Mouse (Mus musculus) bone marrow, adult 2 months (tissue): Measurements from ENCODE around the gene Olfr541. TPM values are rescaled to one million over a fixed set of nuclear protein-coding genes. Genes with fewer than 3 reads are reported as not detected.

ENCODE experiments used
- H3K27ac ChIP-seq: fragments of 200-500 bp; 2 replicates; pipeline ENCODE4 v1.5.1; 2012; ENCODE audit warnings: low read depth, mild to moderate bottlenecking, control low read depth, inconsistent platforms, low read length; ENCODE audit not compliant: control insufficient read depth, poor library complexity, insufficient read depth
- H3K4me1 ChIP-seq: fragments of 200-500 bp; 2 replicates; pipeline ENCODE4 v1.6.1; 2011; ENCODE audit warnings: low read length; ENCODE audit not compliant: control insufficient read depth, insufficient read depth
- H3K4me3 ChIP-seq: fragments of 200-500 bp; replicated peaks from 2 replicates; pipeline ENCODE3; 2011; ENCODE audit warnings: mild to moderate bottlenecking, low read depth, low read length, control low read depth; ENCODE audit not compliant: control insufficient read depth
- CTCF ChIP-seq: fragments of 200-500 bp; IDR thresholded peaks from 2 replicates; pipeline ENCODE4 v1.5.1; 2011; ENCODE audit warnings: low read length, control low read depth; ENCODE audit not compliant: control insufficient read depth, insufficient read depth
- POLR2A ChIP-seq: fragments of 200-500 bp; IDR thresholded peaks from 2 replicates; pipeline ENCODE4 v1.6.1; 2011; ENCODE audit warnings: low read depth, mild to moderate bottlenecking, control low read depth, low read length, borderline replicate concordance; ENCODE audit not compliant: control insufficient read depth
- WGBS: fragments of 180-500 bp; shearing (Covaris S2); methylation state at CpG from one replicate; pipeline ENCODE4 v1.1.7; 2018; 5-methylcytosine and 5-hydroxymethylcytosine counted together
- polyA plus RNA-seq: library from polyadenylated mRNA; stranded (reverse); fragments of >200 nt; gene quantifications from 2 replicates; pipeline ENCODE4 v1.2.4, GENCODE M21; 2011; ENCODE audit warnings: low replicate concordance; ENCODE audit not compliant: missing spikeins, insufficient read depth, insufficient read length

The Olfr541 gene
- polyA plus RNA-seq, 1 experiment: not detected

DNA sequence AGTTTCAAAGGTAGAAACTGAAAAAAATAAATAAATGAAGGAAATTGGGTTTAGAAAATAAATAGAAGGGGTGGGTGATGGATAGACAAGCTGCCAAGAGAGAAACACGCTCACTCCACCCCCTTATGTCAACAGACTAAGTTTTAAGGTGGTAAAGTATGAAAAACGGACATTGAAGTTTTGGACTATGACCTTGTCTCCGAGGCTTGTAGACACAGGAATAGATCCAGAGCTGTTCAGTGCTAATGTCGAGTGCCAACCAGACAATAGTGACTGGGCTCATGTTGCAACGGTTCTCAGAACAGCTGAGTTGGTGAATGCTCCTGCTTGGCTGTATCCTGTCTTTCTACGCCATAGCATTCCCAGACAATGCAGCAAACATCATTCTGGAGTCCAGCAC, 24.0 kb downstream of the Olfr541 start:
- no peak for TF ChIP-seq POLR2A
- no peak for TF ChIP-seq CTCF
- H3K4me1 ChIP-seq: no peaks in the 10 kb centered on the region
- H3K27ac ChIP-seq: no peak overlapping the region
- 72% methylated on average over 6 of the region's 6 CpGs for WGBS
- no peak overlapping the region for H3K4me3 ChIP-seq

DNA sequence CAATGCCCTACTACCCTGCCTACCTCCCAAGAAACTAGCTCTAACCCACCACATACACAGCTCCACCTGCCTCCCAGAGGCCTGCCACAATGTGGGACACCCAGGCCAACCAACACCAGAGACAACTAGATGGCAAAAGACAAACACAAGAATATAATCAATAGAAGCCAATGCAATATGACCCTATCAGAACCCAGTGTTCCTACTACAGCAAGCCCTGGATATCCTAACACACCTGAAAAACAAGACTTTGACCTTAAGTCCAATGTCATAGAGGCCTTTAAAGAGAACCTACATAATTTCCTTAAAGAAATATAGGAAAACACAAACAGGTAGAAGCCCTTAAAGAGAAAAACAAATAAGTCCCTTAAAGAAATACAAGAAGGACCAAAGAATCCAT, 28.5 kb downstream of the Olfr541 start:
- Histone ChIP-seq H3K27ac (no peak overlapping the region), H3K4me1 (no peaks in the 10 kb centered on the region), H3K4me3 (no peak overlapping the region)
- no peak for TF ChIP-seq POLR2A
- TF ChIP-seq CTCF: no peak

DNA sequence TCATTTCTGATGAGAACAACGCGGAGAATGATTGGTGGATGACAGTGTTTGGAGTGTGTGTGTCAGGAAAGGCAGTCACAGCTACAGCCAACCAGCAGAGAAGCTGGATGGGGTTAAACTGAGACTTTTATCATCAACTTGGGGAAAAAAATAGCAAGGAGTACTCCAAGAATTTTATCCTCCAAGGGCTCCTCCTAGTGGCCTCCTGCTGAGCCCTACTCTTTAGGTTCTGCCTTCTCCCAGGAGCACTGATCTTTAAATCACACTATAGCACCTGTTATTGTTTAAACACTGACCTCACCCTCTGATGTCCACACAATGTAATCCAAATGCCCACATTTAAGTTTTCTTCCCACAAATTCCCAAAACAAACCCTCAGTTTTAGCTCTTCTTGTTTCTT, 36.1 kb downstream of the Olfr541 start:
- Histone ChIP-seq H3K27ac (no peak overlapping the region), H3K4me3 (no peak overlapping the region), H3K4me1 (no peaks in the 10 kb centered on the region)
- TF ChIP-seq CTCF: no peak
- no peak for TF ChIP-seq POLR2A
- WGBS: 63% methylated on average over 2 of the region's 2 CpGs

DNA sequence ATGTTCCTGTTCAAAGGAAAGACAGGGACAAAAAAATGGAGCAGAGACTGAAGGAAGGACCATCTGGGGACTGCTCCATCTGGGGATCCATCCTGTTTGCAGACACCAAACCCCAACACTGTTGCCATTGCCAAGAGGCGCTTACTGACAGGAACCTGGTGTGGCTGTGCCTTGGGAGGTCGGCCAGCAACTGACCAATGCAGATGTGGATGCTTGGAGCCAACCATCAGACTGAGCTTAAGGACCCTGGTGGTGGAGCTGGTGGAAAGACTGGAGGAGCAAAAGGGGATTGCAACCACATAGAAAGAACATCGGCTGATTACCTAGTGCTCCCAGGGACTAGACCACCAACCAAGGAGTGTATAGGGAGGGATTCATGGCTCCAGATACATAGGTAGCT, 50.3 kb downstream of the Olfr541 start:
- Histone ChIP-seq H3K4me3 (no peak overlapping the region), H3K4me1 (no peaks in the 10 kb centered on the region), H3K27ac (no peak overlapping the region)
- TF ChIP-seq CTCF (no peak), POLR2A (no peak)
- WGBS: 69% methylated on average over 3 of the region's 3 CpGs

DNA sequence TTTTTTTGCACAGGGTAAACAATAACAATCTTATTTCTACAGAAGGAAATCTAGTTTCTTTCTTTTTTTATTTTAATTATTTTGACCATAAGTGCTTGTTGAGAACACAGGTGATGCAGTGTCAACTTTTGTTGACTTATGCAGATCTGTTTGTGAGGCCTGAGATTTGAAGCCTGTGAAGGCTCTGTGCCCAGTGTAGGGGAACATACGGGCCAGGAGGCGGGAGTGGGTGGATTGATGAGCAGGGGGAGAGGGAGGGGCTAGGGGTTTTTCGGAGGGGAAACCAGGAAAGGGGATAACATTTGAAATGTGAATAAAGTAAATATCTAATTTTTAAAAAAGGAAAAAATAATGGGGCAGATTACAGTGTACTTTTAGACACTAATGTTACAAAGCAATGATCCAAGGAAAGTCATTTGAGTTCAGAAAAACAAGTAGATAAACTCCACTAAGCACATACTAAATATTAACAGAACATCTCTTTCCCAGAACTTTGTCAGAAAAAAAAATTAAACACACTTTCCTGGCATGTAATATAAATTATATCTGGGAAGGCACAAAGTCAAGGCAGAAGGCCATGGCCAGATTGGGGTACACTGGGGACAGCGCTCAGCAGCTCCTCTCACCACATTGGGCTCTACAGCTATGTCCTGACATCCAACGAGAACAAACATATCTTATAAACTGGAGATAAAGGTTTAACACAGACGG, 51.2 kb downstream of the Olfr541 start:
- Histone ChIP-seq H3K27ac (no peak overlapping the region), H3K4me3 (no peak overlapping the region), H3K4me1 (no peaks in the 10 kb centered on the region)
- WGBS: 69% methylated on average over 6 of the region's 6 CpGs
- TF ChIP-seq CTCF (no peak), POLR2A (no peak)

DNA sequence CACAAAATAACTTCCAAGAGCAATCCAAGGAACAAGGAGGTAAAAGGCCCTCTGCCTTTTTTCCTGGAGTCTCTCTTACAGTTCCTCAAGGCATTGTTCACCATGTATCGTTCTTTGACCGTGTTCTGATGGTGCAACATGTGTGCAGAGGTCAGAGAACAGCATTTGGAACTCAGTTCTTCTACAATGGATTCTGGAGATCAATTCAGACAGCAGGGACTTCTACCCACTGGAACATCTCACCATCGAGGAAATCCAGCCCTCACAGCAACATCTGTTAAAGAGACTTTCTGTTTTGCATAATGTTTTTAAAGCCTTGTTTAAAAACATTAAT, 51.7 kb downstream of the Olfr541 start:
- 67% methylated on average over 3 of the region's 3 CpGs for WGBS
- H3K4me3 ChIP-seq: no peak overlapping the region
- no peak for TF ChIP-seq CTCF
- no peak for TF ChIP-seq POLR2A
- H3K4me1 ChIP-seq: no peaks in the 10 kb centered on the region
- no peak overlapping the region for H3K27ac ChIP-seq

DNA sequence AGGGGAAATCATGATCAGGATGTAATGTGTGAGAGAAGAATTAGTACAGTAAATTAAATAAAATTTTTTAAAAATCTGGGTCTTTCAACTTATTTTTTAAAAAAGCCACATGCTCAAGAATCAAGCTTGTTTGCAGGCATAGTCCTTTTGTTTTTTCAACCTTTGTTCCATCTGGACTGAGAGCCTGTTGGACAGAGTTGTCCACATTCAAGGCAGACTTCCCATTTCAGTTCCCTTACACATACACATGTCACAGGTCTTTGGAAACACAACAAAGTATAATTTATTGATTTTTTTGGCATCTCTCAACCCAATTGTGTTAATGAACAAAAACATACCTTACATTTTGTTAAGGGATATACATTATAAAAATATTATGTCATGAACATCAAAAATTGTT, 57.5 kb downstream of the Olfr541 start:
- TF ChIP-seq CTCF (no peak), POLR2A (no peak)
- Histone ChIP-seq H3K4me3 (no peak overlapping the region), H3K4me1 (no peaks in the 10 kb centered on the region), H3K27ac (no peak overlapping the region)

Other genes starting within 250 kb of the Olfr541 start
- not detected in 2 replicates for gene Olfr533, start 233.9 kb upstream of the Olfr541 start, polyA plus RNA-seq
- gene Olfr535, start 213.1 kb upstream of the Olfr541 start, polyA plus RNA-seq: not detected in 2 replicates
- not detected in 2 replicates for gene Olfr536, start 189.9 kb upstream of the Olfr541 start, polyA plus RNA-seq
- not detected in 2 replicates for gene Olfr538, start 129.4 kb upstream of the Olfr541 start, polyA plus RNA-seq
- gene Olfr46, start 96.0 kb upstream of the Olfr541 start, polyA plus RNA-seq: 0.25 TPM in 1 of 2 replicates, not detected in the other
- not detected in 2 replicates for gene Olfr61, start 68.3 kb upstream of the Olfr541 start, polyA plus RNA-seq
- gene Olfr53, start 50.8 kb upstream of the Olfr541 start, polyA plus RNA-seq: not detected in 2 replicates
- not detected in 2 replicates for gene Olfr539, start 37.3 kb upstream of the Olfr541 start, polyA plus RNA-seq
- gene Olfr45, start 15.3 kb upstream of the Olfr541 start, polyA plus RNA-seq: 0.32 TPM in 1 of 2 replicates, not detected in the other
- 3.9 and 21.1 TPM in 2 replicates for gene Cyp2e1, start 66.5 kb downstream of the Olfr541 start, polyA plus RNA-seq
- not detected in 2 replicates for gene Syce1, start 90.6 kb downstream of the Olfr541 start, polyA plus RNA-seq
- gene Zfp941, start 124.9 kb downstream of the Olfr541 start, polyA plus RNA-seq: 0.25 and 0.40 TPM in 2 replicates
- 3.3 TPM in 1 of 2 replicates, not detected in the other for gene Urah, start 137.8 kb downstream of the Olfr541 start, polyA plus RNA-seq
- gene Scgb1c1, start 148.3 kb downstream of the Olfr541 start, polyA plus RNA-seq: not detected in 2 replicates
- not detected in 2 replicates for gene Odf3, start 150.5 kb downstream of the Olfr541 start, polyA plus RNA-seq
- not detected in 2 replicates for gene Gm45785, start 159.1 kb downstream of the Olfr541 start, polyA plus RNA-seq
- gene Ric8a, start 159.7 kb downstream of the Olfr541 start, polyA plus RNA-seq: 26.4 and 53.0 TPM in 2 replicates
- 11.7 and 18.1 TPM in 2 replicates for gene Bet1l, start 160.3 kb downstream of the Olfr541 start, polyA plus RNA-seq
- gene Psmd13, start 184.7 kb downstream of the Olfr541 start, polyA plus RNA-seq: 239 and 252 TPM in 2 replicates
- 13.1 and 27.0 TPM in 2 replicates for gene Sirt3, start 185.0 kb downstream of the Olfr541 start, polyA plus RNA-seq
- not detected in 2 replicates for gene Cox8b, start 203.2 kb downstream of the Olfr541 start, polyA plus RNA-seq
- 1.9 and 3.1 TPM in 2 replicates for gene Nlrp6, start 223.6 kb downstream of the Olfr541 start, polyA plus RNA-seq
- gene Pgghg, start 244.1 kb downstream of the Olfr541 start, polyA plus RNA-seq: 6.9 and 13.3 TPM in 2 replicates